Mouse (Mus musculus): ENCODE data around the gene Dnttip2. TPM values are rescaled to one million over a fixed set of nuclear protein-coding genes. Genes with fewer than 3 reads are reported as not detected.
"Not testable (repeated sequence)": the region's sequence is repeated elsewhere in the genome, so short reads cannot be mapped to it uniquely, and the experiment has no call there.

Dnttip2 gene
- 10 to 100 TPM; 16.9 to 53.6 (median 37.1) TPM for total RNA-seq (2018; cell fraction: chromatin; rRNA removed)
- 10 to 100 TPM; 36.9 to 55.2 (median 45.4) TPM for total RNA-seq (2018; cell fraction: cytosol; rRNA removed)
- total RNA-seq (2018; cell fraction: nucleus; rRNA removed), result 10 to 100 TPM; 17.4 to 56.9 (median 32.3) TPM
- 38.3 to 104 TPM (median 55.9 TPM) in 3 replicates for polyA plus RNA-seq (2018)

DNA sequence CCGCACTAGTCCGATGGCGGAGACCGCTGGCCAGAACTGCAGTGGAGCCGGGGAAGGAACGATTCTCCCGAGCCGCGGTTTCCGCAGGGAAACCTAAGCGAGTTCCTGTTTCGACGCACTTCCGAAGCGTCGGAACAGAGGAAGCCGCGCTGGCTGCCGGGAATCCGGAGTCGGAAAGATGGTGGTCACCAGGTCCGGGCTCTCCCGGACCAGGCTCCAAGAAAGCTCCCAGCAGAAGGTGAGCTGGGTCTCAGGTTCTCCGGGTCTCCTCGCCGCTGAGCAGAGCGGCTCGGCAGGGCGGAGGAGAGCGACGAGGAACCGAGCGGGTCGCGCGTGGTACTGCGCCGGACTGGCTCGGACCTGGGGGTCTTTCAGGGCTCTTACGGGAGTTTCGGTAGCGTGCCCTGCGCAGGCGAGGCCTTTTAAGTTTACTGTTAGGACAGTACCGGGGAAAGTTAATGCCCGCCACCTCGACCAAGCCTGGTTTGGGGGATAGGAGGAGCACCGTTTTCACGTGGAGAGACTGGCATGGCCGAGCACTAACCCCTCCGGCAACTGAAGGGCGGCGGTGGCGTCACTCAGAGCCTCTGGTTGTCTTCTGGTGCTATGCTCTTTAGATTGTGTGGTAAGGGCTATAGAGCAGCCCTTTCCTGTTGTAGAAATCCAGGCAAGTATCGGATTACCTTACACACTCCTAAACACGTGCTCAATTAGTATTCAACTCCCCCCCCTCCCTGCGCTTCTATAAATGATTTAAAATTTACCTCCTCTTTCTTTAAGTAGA is at the start of gene Dnttip2:
Gene Dnttip2, plus strand, starts transcription at position 148 of the 784 bp plus-strand sequence.
- H3K27ac ChIP-seq, result peak within 1 kb of the TSS; percentile 51
- H3K36me3 ChIP-seq (ENCODE audit: inconsistent target), result peaks cover 39% of the 10 kb centered on the region
- H3K4me3 ChIP-seq (ENCODE audit: inconsistent target), result peak within 1 kb of the TSS; percentile 95
- H3K79me2 ChIP-seq (ENCODE audit: inconsistent target), result peaks cover 48% of the 10 kb centered on the region
- 1% methylated on average over 57 of the region's 57 CpGs for WGBS (ENCODE audit: missing documents)

DNA sequence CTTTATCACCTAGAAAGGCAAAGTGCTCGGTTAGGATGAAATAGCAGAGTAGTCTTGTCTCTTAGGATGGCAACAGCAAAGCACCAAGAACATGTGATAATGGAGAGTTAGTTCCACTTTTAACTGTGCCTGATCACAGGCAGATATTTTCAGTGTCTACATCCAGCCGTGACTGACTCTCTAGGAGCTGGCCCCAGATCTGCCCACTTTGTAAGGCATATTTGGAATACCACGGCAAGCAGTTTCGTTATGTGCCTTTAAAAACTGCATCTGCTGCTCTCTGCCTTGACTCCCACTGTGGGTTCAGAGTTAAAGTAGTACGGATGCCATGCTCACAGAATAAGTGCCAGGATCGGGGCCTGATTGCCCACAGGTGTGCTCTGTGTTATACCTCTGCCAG is 47.2 kb upstream of the Dnttip2 start:
- WGBS (ENCODE audit: missing documents), result 87% methylated on average over 5 of the region's 6 CpGs
- not testable (repeated sequence) for H3K79me2 ChIP-seq (ENCODE audit: inconsistent target); H3K4me3 ChIP-seq (ENCODE audit: inconsistent target); H3K27ac ChIP-seq; H3K36me3 ChIP-seq (ENCODE audit: inconsistent target)

DNA sequence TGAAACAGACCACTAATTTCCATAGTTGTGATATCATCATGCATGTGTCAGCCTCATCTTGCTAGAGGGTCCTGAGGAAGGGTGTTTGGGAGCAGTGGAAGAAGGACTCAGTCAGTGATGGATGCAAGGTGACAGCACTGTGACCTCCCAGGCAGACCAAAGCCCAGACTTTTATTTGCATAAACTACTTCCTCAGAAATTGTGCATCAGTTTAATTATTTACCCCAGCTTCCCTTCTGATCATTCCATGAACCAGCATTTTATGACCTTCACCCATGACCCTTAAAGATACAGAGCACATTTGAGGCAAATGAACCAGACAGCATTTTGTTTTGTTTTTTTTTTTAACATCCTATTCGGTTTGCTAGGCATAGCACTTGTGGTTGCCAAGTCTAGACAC is 38.4 kb upstream of the Dnttip2 start:
- H3K4me3 ChIP-seq (ENCODE audit: inconsistent target), result no peak overlapping the region
- H3K36me3 ChIP-seq (ENCODE audit: inconsistent target), result no peaks in the 10 kb centered on the region
- no peak overlapping the region for H3K27ac ChIP-seq
- no peaks in the 10 kb centered on the region for H3K79me2 ChIP-seq (ENCODE audit: inconsistent target)
- WGBS (ENCODE audit: missing documents), result 10% methylated on average over 1 of the region's 1 CpGs

DNA sequence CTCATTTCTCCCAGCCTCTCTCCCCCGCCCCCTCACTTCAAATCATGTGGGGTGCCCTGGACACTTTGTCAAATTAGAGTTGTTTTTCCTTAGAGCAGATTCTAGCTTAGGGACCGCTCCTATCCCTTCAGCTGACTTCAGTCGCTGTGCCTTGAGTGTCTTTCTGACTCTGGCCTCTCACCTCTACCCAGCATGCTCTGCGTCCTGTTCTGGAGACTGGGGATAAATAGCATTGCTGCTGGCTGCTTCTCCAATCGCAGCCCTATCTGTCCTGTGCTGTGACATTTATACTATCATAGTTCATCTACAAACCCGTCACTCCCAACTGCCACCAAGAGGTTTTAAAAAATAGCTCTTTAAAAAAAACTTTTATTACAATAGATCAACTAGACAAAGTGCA is 31.3 kb upstream of the Dnttip2 start:
- Histone ChIP-seq H3K27ac (0 out of 2 replicates have a peak overlapping the region, but pooled peaks have one; percentile 7), H3K36me3 (ENCODE audit: inconsistent target) (no peaks in the 10 kb centered on the region), H3K79me2 (ENCODE audit: inconsistent target) (peaks cover 18% of the 10 kb centered on the region), H3K4me3 (ENCODE audit: inconsistent target) (no peak overlapping the region)
- 74% methylated on average over 6 of the region's 6 CpGs for WGBS (ENCODE audit: missing documents)

DNA sequence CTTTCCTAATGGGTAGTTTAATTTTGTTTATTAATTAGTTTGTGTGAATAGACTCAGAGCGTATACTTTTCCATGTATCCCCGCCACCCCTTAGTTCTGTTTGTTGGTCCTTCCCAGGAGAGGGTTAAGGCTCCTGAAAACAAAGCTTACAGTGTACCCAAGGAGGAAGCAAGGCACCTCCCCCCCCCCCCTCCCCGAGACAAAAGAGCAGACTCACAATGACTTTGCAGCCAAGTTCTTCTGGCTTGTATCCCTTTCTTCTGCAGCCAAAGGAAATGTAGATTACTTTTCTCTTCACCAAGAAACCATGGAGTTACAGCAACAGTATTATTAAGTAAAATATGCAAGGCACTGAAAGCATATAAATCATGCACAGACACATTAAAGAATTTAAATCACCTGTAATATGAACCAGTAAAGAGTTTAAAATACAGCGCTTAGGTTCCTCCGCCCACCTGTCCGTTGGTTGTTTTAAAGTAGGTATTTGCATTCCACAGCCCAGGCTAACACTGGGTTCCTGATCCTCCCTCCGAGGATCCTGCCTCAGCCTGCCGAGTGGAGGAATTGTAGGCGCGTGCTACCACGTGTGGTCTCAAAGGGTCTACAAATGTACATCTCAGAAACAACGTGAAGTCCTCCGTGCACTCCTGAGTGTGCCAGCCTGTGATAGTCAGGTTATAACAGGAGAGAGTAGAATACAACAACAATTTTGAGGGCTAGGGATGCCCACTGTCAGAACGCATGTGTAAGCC is 30.6 kb upstream of the Dnttip2 start:
- H3K79me2 ChIP-seq (ENCODE audit: inconsistent target), result peaks cover 25% of the 10 kb centered on the region
- no peak overlapping the region for H3K4me3 ChIP-seq (ENCODE audit: inconsistent target)
- peak overlapping the region; percentile 54 for H3K27ac ChIP-seq
- WGBS (ENCODE audit: missing documents), result 28% methylated on average over 14 of the region's 14 CpGs
- H3K36me3 ChIP-seq (ENCODE audit: inconsistent target), result no peaks in the 10 kb centered on the region

DNA sequence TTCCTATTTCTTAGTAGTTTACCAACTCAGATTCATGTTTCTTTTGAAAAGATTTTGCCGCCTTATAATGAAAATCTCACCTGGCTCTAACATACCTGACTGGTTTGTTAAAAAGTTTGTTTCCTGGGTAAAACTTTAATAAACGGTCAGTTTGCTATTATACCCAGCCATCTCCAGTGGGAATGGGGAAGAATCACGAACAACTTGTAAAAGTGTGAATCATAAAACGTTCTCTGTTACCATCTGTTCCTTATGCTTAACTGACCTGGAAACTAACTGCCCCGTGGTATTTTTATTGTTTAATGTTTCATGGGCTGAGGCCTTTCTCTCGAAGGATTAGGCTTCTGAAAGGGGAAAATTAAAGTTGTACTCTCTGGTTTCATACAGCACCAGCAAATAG is 29.4 kb upstream of the Dnttip2 start:
- H3K27ac ChIP-seq, result peak overlapping the region; percentile 35
- WGBS (ENCODE audit: missing documents), result 26% methylated on average over 6 of the region's 6 CpGs
- 0 out of 2 replicates have a peak overlapping the region, but pooled peaks have one; percentile 6 for H3K4me3 ChIP-seq (ENCODE audit: inconsistent target)
- H3K79me2 ChIP-seq (ENCODE audit: inconsistent target), result peaks cover 37% of the 10 kb centered on the region
- no peaks in the 10 kb centered on the region for H3K36me3 ChIP-seq (ENCODE audit: inconsistent target)

DNA sequence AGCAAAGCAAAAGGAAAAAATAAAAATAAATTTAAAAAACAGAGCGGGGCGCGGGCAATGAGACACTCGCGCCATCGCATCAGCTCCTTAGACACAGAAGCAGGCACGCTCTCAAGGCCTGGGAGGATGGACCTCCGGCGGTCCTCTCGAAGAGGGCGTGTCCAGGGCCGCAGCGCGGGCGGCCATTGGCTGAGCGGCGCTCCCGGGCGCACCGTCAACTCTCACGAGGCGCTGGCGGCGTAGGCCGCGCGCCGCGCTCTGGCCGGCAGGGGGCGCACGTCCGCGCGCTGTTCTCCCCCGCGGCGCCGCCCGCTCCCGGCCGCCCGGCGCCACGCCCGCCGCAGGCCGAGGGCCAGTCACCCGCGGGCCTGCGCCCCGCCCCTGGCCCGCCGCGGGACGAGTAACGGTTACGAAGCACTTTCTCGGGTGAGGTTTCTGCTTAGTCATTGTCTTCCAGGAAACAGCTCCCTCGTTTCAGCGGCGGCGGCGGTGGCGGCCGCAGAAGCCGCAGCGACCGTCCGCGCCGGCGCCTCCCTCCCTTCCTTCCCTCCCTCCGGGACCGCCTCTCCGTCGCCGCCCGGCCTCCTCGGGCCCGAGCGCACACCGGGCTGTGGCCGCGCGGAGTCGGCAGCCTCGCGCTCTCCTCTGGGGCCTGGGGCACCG is 28.8 kb upstream of the Dnttip2 start, which contains the start of gene Gclm:
Gene Gclm, plus strand, starts transcription at position 343 of the 663 bp plus-strand sequence.
- Histone ChIP-seq H3K36me3 (ENCODE audit: inconsistent target) (no peaks in the 10 kb centered on the region), H3K4me3 (ENCODE audit: inconsistent target) (peak within 1 kb of the TSS; percentile 43), H3K27ac (peak within 1 kb of the TSS; percentile 54), H3K79me2 (ENCODE audit: inconsistent target) (peaks cover 42% of the 10 kb centered on the region)
- 1% methylated on average over 62 of the region's 90 CpGs for WGBS (ENCODE audit: missing documents)

DNA sequence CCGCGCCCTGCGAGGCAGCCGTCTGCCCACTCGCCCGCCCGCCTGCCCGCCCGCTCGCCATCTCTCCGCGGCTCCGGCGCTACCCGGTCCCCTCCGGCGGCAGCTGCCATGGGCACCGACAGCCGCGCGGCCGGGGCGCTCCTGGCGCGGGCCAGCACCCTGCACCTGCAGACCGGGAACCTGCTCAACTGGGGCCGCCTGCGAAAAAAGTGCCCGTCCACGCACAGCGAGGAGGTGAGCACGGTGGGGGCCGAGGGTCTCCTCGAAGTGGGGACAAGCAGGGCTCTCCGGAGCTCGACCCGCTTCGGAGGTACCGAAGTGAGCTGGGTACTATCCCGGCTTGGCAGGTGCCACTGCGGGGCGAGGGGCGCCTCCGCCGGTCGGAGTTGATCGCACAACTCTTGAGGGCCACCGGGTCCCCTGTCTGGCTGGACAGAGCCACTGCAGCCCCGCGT is 28.3 kb upstream of the Dnttip2 start:
- 0% methylated on average over 26 of the region's 50 CpGs for WGBS (ENCODE audit: missing documents)
- H3K79me2 ChIP-seq (ENCODE audit: inconsistent target), result peaks cover 47% of the 10 kb centered on the region
- H3K4me3 ChIP-seq (ENCODE audit: inconsistent target), result peak overlapping the region; percentile 43
- H3K27ac ChIP-seq, result no peak overlapping the region
- no peaks in the 10 kb centered on the region for H3K36me3 ChIP-seq (ENCODE audit: inconsistent target)

DNA sequence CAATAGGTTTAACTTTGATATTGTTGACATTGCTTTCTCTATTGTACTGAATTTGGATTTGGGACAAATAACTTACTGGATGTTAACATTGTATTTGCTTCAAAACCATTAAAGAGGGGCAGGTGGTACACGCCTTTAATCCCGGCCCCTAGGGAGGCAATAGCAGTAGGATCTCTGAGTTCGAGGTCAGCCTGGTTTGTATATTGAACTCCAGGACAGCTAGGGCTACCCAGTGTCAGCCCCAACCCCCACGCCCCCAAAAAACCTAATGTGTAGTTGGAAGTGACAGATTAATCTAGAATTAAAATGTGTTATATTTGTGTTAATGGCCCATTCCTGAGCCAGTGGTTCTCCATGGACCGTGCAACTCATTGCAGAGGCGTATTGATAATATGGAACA is 27.8 kb upstream of the Dnttip2 start:
- no peaks in the 10 kb centered on the region for H3K36me3 ChIP-seq (ENCODE audit: inconsistent target)
- peak overlapping the region; percentile 43 for H3K4me3 ChIP-seq (ENCODE audit: inconsistent target)
- peaks cover 52% of the 10 kb centered on the region for H3K79me2 ChIP-seq (ENCODE audit: inconsistent target)
- WGBS (ENCODE audit: missing documents), result 28% methylated on average over 6 of the region's 6 CpGs
- H3K27ac ChIP-seq, result no peak overlapping the region

DNA sequence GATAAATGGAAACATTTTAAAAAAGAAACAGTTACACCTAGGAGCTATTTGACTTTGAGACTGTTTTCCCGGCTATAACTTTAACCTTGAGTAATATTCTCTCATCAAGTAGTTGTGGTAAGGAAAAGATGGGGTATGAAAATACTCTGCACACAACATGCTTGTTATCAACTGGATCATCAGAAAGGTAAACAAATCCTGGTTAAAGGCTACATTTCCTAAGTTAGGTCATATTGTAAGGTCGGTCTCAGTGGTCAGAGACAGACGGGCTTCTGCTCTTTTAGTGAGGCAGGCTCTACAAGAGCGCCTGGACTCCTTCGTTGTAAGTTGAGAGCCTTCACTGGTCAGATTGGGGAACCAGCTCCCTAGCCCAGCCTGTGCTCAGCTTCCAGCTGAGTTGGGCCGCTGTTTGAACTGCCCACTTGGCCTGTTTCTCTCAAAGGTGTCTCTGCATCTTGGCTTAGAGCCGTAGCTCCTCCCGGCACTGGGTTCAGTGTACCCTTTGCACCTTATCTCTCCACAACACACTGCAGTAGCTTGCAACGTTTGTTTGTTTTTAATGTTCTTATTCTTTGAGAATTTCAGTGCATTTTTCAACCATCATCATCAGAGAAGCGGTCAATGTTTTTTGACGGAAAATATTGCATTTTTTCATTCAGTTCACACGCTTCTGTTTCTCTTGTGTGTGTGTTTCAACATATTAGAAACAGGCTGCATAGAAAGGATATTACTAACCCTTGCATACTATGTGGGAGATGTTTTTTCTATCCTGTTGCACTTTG is 27.0 kb upstream of the Dnttip2 start:
- H3K36me3 ChIP-seq (ENCODE audit: inconsistent target), result no peaks in the 10 kb centered on the region
- H3K4me3 ChIP-seq (ENCODE audit: inconsistent target), result peak overlapping the region; percentile 43; the same call in 1 of the 2 replicates
- WGBS (ENCODE audit: missing documents), result 35% methylated on average over 12 of the region's 12 CpGs
- H3K79me2 ChIP-seq (ENCODE audit: inconsistent target), result peaks cover 60% of the 10 kb centered on the region
- no peak overlapping the region for H3K27ac ChIP-seq

DNA sequence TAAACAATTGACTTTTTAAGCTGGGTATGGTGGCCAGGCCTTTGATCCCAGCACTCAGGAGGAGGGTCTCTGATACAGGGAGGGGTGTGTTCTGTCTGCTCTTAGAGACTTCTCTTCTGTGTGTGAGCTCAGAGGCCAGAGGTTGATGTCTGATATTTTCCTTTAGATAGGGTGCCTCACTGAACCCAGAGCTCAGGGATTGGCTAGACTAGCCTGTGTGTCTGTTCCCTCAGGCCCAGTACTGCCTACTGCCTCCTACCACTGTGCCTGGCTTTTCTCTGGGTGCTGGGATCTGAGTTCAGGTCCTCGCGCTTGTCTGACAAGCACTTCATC is 26.5 kb upstream of the Dnttip2 start:
- Histone ChIP-seq H3K79me2 (ENCODE audit: inconsistent target) (peaks cover 66% of the 10 kb centered on the region), H3K27ac (no peak overlapping the region)
- WGBS (ENCODE audit: missing documents), result 100% methylated on average over 2 of the region's 2 CpGs

DNA sequence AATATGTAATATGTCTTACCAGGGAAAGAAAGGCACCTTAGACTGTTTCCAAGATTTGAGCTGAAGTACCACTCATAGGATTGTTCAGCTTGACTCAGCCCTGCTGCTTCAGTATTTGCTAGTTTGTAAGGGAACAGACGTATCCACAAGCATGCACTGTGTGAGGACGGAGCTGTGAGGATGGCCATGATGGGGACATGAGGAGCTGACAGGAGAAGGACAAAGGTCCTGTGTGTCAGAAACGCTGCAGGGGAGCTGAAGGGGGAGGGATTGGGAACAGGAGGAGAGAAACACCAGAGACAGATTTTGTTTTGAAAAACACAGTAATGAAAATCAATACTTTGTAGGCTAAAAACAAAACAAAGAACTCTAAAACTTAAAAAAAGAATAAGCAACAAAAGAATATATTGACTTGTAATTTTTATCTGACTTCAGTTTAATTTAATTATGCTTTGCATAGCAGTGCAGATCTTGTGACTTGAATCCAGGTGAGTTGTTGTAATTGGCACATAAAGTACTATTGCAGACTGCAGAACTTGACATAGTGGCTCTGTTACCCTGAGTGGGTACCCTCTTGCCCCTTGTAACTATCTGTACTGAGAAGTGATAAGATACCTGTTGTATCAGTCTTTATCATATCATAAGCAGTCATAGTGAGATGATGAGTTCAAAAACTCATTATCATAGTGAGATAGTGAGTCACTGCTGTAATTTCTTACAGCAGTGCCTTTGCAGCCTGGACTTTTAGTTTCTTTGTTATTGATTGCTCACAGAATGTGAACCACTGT is 21.5 kb upstream of the Dnttip2 start:
- Histone ChIP-seq H3K36me3 (ENCODE audit: inconsistent target) (no peaks in the 10 kb centered on the region), H3K4me3 (ENCODE audit: inconsistent target) (no peak overlapping the region)
- WGBS (ENCODE audit: missing documents), result 91% methylated on average over 3 of the region's 3 CpGs

More for the DNA sequence above, 26.5 kb upstream of the Dnttip2 start:
- H3K36me3 ChIP-seq (ENCODE audit: inconsistent target), result no peaks in the 10 kb centered on the region
- H3K4me3 ChIP-seq (ENCODE audit: inconsistent target), result no peak overlapping the region

DNA sequence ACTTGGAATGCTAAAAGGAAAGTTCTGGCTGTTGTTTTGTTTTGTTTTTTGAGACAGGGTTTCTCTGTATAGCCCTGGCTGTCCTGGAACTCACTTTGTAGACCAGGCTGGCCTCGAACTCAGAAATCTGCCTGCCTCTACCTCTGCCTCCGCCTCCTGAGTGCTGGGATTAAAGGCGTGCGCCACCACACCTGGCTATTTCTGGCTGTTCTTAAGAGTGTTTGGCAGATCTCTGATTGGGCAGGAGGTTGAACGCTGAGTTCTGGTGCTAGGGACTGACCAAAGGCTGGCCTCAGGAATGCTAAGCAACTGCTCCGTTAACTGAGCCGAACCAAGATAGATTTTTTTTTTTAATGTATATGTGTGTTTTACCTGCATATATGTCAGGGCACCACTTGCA is 20.1 kb upstream of the Dnttip2 start:
- peaks cover 66% of the 10 kb centered on the region for H3K79me2 ChIP-seq (ENCODE audit: inconsistent target)
- H3K27ac ChIP-seq; H3K36me3 ChIP-seq (ENCODE audit: inconsistent target); H3K4me3 ChIP-seq (ENCODE audit: inconsistent target): not testable (repeated sequence)
- WGBS (ENCODE audit: missing documents), result 93% methylated on average over 7 of the region's 7 CpGs

More for the DNA sequence above, 21.5 kb upstream of the Dnttip2 start:
- Histone ChIP-seq H3K27ac (no peak overlapping the region), H3K79me2 (ENCODE audit: inconsistent target) (peaks cover 80% of the 10 kb centered on the region)
